Mouse (Mus musculus): ENCODE results near the gene Syngr1. TPM values are rescaled to one million over a fixed set of nuclear protein-coding genes. Genes with fewer than 3 reads are reported as not detected.

Gene Syngr1
- 0.60 TPM for polyA plus RNA-seq (2017; shearing (Covaris generic))

GRCm38 (mm10) chr15:80091121-80091955 lies at the start of gene Syngr1, which contains the start of gene Rpl3:
Gene Syngr1 (plus strand): TSS chr15:80091334.
Gene Rpl3 (minus strand): TSS chr15:80091868.

GRCm38 (mm10) chr15:80132993-80133586 lies 42.0 kb downstream of the Syngr1 start, which contains the start of gene Tab1:
Gene Tab1 (plus strand): TSS chr15:80133127.

Other genes with a start within 250 kb of the Syngr1 start
- gene Apobec3, start 199.7 kb upstream of the Syngr1 start, polyA plus RNA-seq (2017; shearing (Covaris generic)): 519 TPM
- 103 TPM for gene Cbx7, start 120.2 kb upstream of the Syngr1 start, polyA plus RNA-seq (2017; shearing (Covaris generic))
- gene Pdgfb, start 76.4 kb upstream of the Syngr1 start, polyA plus RNA-seq (2017; shearing (Covaris generic)): 1.5 TPM
- 1,298 TPM for gene Rpl3, start 534 bp downstream of the Syngr1 start, polyA plus RNA-seq (2017; shearing (Covaris generic))
- gene Tab1, start 41.8 kb downstream of the Syngr1 start, polyA plus RNA-seq (2017; shearing (Covaris generic)): 28.4 TPM
- not detected for gene Mgat3, start 82.4 kb downstream of the Syngr1 start, polyA plus RNA-seq (2017; shearing (Covaris generic))
- gene Mief1, start 142.7 kb downstream of the Syngr1 start, polyA plus RNA-seq (2017; shearing (Covaris generic)): 37.3 TPM
- gene AC140267.1, start 144.5 kb downstream of the Syngr1 start, polyA plus RNA-seq (2017; shearing (Covaris generic)): not detected
- gene Atf4, start 163.8 kb downstream of the Syngr1 start, polyA plus RNA-seq (2017; shearing (Covaris generic)): 106 TPM
- 30.8 TPM for gene Rps19bp1, start 173.0 kb downstream of the Syngr1 start, polyA plus RNA-seq (2017; shearing (Covaris generic))
- 0.02 TPM for gene Cacna1i, start 195.9 kb downstream of the Syngr1 start, polyA plus RNA-seq (2017; shearing (Covaris generic))